Mouse (Mus musculus) hindbrain, embryonic 12.5 days (tissue): ENCODE results near the gene Rgs6. TPM values are rescaled to one million over a fixed set of nuclear protein-coding genes. Genes with fewer than 3 reads are reported as not detected.

Source experiments
- ATAC-seq: fragments of 200-750 bp; cut with Nextera tagmentation; 2 replicates; pipeline ENCODE4 v1.8.0; 2017; ENCODE audit warnings: moderate TSS enrichment; ENCODE audit not compliant: low FRiP score
- H3K27ac ChIP-seq: fragments of 300-500 bp; sonication (generic); 2 replicates; pipeline ENCODE4 v1.5.1; 2016; ENCODE audit warnings: mild to moderate bottlenecking
- H3K27me3 ChIP-seq: fragments of 300-500 bp; sonication (generic); 2 replicates; pipeline ENCODE4 v1.6.1; 2016; ENCODE audit warnings: mild to moderate bottlenecking
- H3K36me3 ChIP-seq: fragments of 300-500 bp; sonication (generic); 2 replicates; pipeline ENCODE4 v1.6.1; 2016; ENCODE audit warnings: mild to moderate bottlenecking
- H3K4me1 ChIP-seq: fragments of 300-500 bp; sonication (generic); 2 replicates; pipeline ENCODE4 v1.6.1; 2016
- H3K4me2 ChIP-seq: fragments of 300-500 bp; sonication (generic); replicated peaks from 2 replicates; pipeline ENCODE4 v1.6.1; 2016; ENCODE audit warnings: mild to moderate bottlenecking
- H3K4me3 ChIP-seq: fragments of 300-500 bp; sonication (generic); 2 replicates; pipeline ENCODE4 v1.5.1; 2016; ENCODE audit warnings: mild to moderate bottlenecking
- H3K9ac ChIP-seq: fragments of 300-500 bp; sonication (generic); 2 replicates; pipeline ENCODE4 v1.6.1; 2016; ENCODE audit warnings: mild to moderate bottlenecking, moderate library complexity
- H3K9me3 ChIP-seq: fragments of 300-500 bp; sonication (generic); replicated peaks from 2 replicates; pipeline ENCODE4 v1.6.1; 2016; ENCODE audit warnings: mild to moderate bottlenecking
- WGBS: fragments of 180-500 bp; shearing (Covaris S2); methylation state at CpG from one replicate; pipeline ENCODE4 v1.1.7; 2016; 5-methylcytosine and 5-hydroxymethylcytosine counted together
- polyA plus RNA-seq: library from polyadenylated mRNA; unstranded; fragments of >200 nt; fragmentation: Nextera tagmentation; extraction: Ambion mirVana; gene quantifications from 2 replicates; pipeline ENCODE4 v1.2.1, GENCODE M21; 2016

Gene Rgs6
- polyA plus RNA-seq, 1 experiment from 2014 or later: 2.4 TPM

DNA sequence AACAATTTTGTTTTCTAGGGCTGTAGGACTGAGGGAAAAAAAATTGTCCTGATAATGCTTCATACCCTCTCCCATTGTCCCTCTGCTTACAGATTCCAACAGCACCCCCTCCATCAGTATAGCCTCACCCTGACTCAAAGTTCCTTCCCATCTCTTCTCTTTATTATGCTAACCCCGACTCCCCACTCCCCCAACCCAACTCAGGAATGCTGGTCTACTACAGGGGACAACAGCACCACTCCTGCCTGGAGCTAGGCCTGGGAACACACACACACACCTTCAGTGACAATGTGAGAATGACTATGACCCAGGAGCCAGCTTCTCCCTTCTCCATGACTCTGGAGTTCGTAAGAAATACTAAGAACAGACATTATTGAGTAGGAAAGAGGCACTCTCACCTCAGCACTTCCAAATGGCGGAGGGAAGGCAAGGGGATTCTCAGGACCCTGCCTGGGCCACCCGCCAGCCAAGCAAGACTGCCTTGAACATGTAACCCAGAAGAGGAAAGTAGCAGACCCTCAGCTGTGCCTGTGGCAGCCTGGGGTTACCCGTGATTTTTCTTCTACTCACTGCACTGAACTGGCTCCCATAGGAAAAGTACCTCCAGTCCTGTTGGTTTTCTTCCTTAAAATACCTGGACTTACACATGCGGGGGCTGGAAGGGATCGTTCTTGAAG is 623.2 kb downstream of the Rgs6 start:
- WGBS: 65% methylated on average over 7 of the region's 7 CpGs
- ATAC-seq: no peak
- H3K27ac ChIP-seq: no peak overlapping the region
- no peak overlapping the region for H3K4me2 ChIP-seq
- H3K4me1 ChIP-seq: peaks cover 47% of the 10 kb centered on the region
- no peak overlapping the region for H3K9ac ChIP-seq
- H3K27me3 ChIP-seq: no peaks in the 10 kb centered on the region
- H3K36me3 ChIP-seq: no peaks in the 10 kb centered on the region
- H3K9me3 ChIP-seq: no peaks in the 10 kb centered on the region
- no peak overlapping the region for H3K4me3 ChIP-seq
